Mouse (Mus musculus) myocyte (in vitro differentiated cells): ENCODE data around the gene Gltp.

ENCODE experiments used
- E2F4 ChIP-seq: IDR thresholded peaks from one replicate; pipeline ENCODE4 v1.6.1; 2011; ENCODE audit warnings: mild to moderate bottlenecking, control low read depth, moderate library complexity; ENCODE audit not compliant: insufficient read depth
- MYOG ChIP-seq, 3 experiments: IDR thresholded peaks; one replicate each; pipeline ENCODE4 v1.6.1; 2011; ENCODE audit warnings: control low read depth in 2 of 3, low read depth in 2 of 3, mild to moderate bottlenecking in 2 of 3; ENCODE audit not compliant: insufficient read length in 2 of 3, control insufficient read depth in 1 of 3, insufficient read depth in 1 of 3
- POLR2A ChIP-seq: IDR thresholded peaks from one replicate; pipeline ENCODE4 v1.6.1; 2011; ENCODE audit warnings: low read depth, mild to moderate bottlenecking, control low read depth, moderate library complexity; ENCODE audit not compliant: insufficient read length
- POLR2AphosphoS2 ChIP-seq: IDR thresholded peaks from one replicate; pipeline ENCODE4 v1.6.1; 2011; ENCODE audit warnings: low read depth, control low read depth; ENCODE audit not compliant: insufficient read length
- TCF12 ChIP-seq: IDR thresholded peaks from one replicate; pipeline ENCODE4 v1.6.1; 2011; ENCODE audit warnings: mild to moderate bottlenecking, control low read depth; ENCODE audit not compliant: poor library complexity, insufficient read depth, severe bottlenecking

GRCm38 (mm10) chr5:114719003-114719927 is 28.5 kb upstream of the Gltp start:
- TF ChIP-seq E2F4 (no peak), MYOG (IDR thresholded peaks at IDR 0.05; ENCODE audit: control insufficient read depth in 1 of 3, insufficient read depth in 1 of 3, insufficient read length in 2 of 3, low read depth in 2 of 3) (no peak), POLR2AphosphoS2 (no peak), POLR2A (no peak), TCF12 (no peak)
